Mouse (Mus musculus): Measurements from ENCODE around the gene 9130230L23Rik.
"Not testable (repeated sequence)": the region's sequence is repeated elsewhere in the genome, so short reads cannot be mapped to it uniquely, and the experiment has no call there.

The 9130230L23Rik gene

DNA sequence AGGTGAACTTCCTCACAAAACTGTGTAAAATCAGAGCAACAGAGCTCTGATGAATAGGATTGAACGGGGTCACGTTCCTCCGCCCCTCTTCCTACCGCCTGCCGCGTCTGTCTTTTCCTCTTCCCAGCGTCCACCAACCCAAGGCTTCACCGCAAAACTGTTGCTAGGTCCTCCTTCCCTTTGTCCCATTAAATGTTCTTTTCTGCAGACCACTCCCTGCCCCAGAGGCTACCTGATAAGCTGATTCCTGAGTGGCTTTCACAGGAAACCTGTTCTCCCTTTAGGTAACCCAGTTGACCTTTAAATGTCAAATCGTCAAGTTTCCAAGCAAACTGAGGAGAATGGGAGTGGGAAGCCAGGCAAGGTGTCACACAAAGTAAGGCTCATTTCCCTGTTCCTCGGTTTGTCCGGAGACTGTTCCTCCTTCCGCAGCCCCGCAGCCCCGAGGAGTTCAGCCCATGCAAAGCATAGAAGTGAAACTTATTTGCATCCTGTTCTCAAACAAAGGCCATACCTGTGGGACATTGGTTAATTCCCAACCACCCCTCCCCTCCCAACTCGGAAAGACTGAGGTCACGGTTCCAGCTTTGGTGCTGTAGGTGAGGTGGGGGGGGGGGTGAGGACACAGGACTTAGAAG lies 1.1 kb upstream of the 9130230L23Rik start:
- no peak for DNase-seq (ENCODE audit: extremely low spot score, low spot score)

GRCm38 (mm10) chr5:66001232-66001631 lies 2.9 kb downstream of the 9130230L23Rik start:
- no peak for DNase-seq (ENCODE audit: extremely low spot score, low spot score)

GRCm38 (mm10) chr5:66000567-66001125 lies 3.4 kb downstream of the 9130230L23Rik start:
- DNase-seq (ENCODE audit: extremely low spot score, low spot score) = no peak

GRCm38 (mm10) chr5:66000074-66000473 lies 4.0 kb downstream of the 9130230L23Rik start:
- DNase-seq (ENCODE audit: extremely low spot score, low spot score) = no peak

GRCm38 (mm10) chr5:65999106-65999505 lies 5.0 kb downstream of the 9130230L23Rik start:
- no peak for DNase-seq (ENCODE audit: extremely low spot score, low spot score)

GRCm38 (mm10) chr5:65997813-65998212 lies 6.3 kb downstream of the 9130230L23Rik start:
- DNase-seq (ENCODE audit: extremely low spot score, low spot score) = no peak

GRCm38 (mm10) chr5:65994643-65995042 lies 9.4 kb downstream of the 9130230L23Rik start:
- DNase-seq (ENCODE audit: extremely low spot score, low spot score) = no peak

DNA sequence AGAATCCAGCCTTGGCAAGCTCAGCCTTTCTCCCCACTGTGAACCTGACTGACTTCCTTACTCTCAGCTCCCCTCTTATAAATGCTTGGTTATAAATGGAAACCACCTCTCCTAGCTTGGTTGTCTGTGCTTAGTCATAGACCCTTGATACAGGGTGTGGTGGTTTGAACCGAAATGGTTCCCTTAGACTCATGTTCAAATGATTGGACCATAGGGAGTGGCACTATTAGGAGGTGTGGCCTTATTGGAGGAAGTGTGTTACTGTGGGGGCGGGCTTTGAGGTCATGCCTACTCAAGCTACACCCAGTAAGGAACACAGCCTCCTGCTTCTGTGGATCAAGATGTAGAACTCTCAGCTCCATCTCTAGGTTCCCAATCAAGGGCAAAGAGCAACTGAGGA lies 12.9 kb downstream of the 9130230L23Rik start:
- no peak for DNase-seq (ENCODE audit: extremely low spot score, low spot score)

DNA sequence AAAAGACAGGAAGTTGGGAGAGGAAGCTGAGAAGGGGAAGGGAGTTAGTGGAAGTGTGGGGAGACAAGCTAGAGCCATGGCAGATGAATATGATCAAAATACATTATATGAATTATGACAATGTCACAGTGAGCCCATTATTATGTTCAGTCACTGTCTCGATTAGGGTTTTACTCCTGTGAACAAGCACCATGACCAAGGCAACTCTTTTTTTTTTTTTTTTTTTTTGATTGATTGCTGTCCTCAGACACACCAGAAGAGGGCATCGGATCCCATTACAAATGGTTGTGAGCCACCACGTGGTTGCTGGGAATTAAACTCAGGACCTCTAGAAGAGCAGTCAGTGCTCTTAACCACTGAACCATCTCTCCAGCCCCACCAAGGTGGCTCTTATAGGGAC lies 17.1 kb downstream of the 9130230L23Rik start:
- DNase-seq (ENCODE audit: extremely low spot score, low spot score) = not testable (repeated sequence)

- no peak for DNase-seq (ENCODE audit: extremely low spot score, low spot score)
These were observed 17.7 kb downstream of the 9130230L23Rik start for GRCm38 (mm10) chr5:65986426-65986825.

DNA sequence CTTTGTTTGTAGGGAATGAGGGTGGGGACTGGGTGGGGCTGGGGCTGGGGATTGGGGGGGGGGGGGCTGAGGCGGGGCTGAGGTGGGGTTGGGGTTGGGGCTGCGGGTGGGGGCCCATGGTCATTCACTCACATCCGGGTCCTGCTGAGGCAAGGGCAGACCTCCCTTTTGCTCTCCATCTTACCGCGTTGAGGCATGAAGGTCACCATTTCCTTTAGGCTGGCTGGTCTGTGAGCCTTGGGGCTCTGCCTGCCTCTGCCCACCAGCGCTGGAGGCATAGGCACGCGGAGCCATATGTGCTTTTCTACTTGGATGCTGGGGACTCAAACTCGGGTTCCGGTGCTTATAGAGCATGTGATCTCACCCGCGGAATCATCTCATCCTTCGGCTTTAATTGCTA lies 28.4 kb downstream of the 9130230L23Rik start:
- DNase-seq (ENCODE audit: extremely low spot score, low spot score) = no peak

DNA sequence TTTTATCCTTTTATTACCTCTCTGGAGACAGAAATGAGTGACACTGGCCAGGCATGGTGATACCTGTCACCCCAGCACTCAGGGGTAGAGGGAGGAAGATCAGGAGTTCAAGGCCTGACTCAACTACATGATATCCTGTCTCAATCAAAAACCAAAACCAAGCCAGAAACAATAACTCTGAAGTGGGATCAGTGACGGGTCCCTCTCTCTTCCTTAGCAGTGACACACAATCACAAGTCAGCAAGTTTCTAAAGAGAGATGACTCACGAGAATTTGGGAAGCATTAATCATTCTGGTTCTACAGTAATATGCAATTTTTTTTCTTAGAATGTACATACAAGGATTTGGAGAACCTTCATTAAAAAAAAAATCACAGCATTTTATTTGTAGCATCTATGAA lies 30.9 kb downstream of the 9130230L23Rik start:
- DNase-seq (ENCODE audit: extremely low spot score, low spot score) = no peak

- DNase-seq (ENCODE audit: extremely low spot score, low spot score) = no peak
These were observed 36.1 kb downstream of the 9130230L23Rik start for GRCm38 (mm10) chr5:65968004-65968403.

DNA sequence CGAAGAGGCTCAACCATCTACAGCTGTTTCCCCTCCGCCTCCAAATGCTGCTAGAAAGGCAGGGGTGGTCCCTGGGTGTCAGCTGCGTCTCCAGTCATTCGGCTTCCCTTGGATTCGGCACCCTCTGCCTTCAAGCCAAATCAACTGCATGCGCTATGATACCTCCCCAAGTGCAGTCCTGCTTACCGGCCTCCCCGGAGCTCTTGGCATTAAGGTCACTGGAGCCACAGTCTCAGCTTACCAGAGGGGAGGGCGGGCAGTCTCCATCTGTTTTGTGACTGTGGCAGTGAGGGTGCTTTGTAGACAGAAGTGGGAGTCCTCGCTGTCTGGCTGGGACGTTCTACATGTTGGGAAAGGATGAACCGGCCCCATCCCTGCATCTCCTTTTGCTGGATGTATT lies 37.0 kb downstream of the 9130230L23Rik start:
- no peak for DNase-seq (ENCODE audit: extremely low spot score, low spot score)

DNA sequence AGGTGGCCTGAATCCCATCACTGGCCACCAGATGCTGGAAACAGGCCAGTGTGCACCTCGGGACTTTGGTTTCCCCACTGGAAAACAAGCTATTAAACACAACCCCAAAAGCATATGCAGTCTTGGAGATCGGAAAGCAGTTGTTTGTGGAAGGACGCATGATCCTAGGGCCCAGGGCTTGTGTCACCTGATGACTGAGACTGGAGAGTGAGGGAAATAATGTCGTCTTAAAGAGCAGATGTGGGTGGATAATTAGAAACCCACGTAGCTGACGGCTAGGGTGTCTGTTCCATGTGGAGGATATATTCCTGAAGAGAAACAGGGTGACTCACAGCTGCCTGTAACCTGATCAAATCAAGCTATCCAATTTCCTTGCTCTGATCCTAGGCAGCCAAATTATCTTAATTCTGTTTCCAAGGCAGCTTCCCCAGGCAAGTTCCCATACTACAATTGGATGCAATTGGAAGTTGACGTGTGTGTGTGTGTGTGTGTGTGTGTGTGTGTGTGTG lies 38.3 kb downstream of the 9130230L23Rik start:
- DNase-seq (ENCODE audit: extremely low spot score, low spot score) = no peak

- no peak for DNase-seq (ENCODE audit: extremely low spot score, low spot score)
These were observed 40.8 kb downstream of the 9130230L23Rik start for GRCm38 (mm10) chr5:65963291-65963690.

- no peak for DNase-seq (ENCODE audit: extremely low spot score, low spot score)
These were observed 43.5 kb downstream of the 9130230L23Rik start for GRCm38 (mm10) chr5:65960597-65960950.

- no peak for DNase-seq (ENCODE audit: extremely low spot score, low spot score)
These were observed 44.0 kb downstream of the 9130230L23Rik start for GRCm38 (mm10) chr5:65959893-65960596.

DNA sequence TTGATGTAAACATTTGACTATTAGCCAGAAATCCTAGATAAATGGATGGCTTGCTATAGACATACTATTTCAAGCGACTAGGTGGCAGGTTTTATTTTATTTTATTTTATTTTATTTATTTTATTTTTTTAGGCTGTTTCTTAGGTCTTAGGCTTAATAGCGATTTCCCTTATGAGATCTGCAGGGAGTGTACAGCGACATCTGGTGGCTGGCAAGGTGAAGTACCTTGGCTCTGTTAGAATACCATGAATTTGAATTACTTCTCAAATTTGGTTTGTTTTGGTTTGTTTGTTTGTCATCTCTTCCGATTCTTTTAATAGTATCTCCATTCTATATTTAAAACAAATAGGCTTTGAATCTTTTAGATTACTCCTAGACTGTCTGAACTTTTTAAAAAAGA lies 45.5 kb downstream of the 9130230L23Rik start:
- DNase-seq (ENCODE audit: extremely low spot score, low spot score) = no peak

- no peak for DNase-seq (ENCODE audit: extremely low spot score, low spot score)
These were observed 47.7 kb downstream of the 9130230L23Rik start for GRCm38 (mm10) chr5:65956144-65957008.

DNA sequence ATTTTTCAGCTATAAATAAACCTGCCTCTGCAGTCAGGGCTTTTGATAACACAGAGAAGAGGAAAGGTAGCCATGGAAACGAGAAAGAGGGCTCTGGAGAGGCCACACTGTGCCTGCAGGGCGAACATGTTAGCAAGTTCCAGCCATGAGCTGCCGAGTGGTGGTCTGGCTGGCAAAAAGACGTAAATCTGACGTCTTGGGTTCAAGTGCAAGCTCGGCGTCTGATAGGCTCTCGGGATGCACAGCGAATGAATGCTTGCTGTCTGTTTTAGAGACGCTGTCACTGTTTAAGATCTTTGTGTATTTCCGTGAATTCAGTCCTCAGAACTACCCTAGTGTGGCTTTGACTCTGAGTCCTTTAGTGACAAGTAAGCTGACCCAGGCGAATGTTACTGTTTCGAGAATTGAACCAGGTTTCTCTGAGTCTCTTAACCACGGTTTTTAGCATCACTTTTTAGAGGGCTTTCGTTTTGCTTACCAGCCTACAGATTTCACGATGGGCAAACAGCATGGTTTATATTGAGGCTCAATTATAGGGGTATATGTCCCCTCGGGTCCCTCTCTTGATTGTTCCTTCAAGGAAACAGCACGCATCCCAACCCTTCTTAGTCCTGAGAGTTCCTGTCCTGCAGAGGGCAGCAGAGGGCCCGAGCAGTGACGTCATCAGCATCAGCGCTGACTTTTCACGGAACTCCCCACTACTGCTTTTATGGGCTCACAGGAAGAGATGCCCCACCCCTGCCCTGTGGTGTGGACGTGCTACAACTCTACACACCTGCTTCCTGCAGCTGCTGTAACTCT lies 48.5 kb downstream of the 9130230L23Rik start:
- DNase-seq (ENCODE audit: extremely low spot score, low spot score) = peak; percentile 85
